Mouse (Mus musculus): ENCODE results near the gene Cryab. TPM values are rescaled to one million over a fixed set of nuclear protein-coding genes. Genes with fewer than 3 reads are reported as not detected.
A peak's percentile ranks its signal among the peaks of the same experiment; 100 is the strongest.

Gene Cryab
- polyA plus RNA-seq, 1 experiment, result 145 TPM

DNA sequence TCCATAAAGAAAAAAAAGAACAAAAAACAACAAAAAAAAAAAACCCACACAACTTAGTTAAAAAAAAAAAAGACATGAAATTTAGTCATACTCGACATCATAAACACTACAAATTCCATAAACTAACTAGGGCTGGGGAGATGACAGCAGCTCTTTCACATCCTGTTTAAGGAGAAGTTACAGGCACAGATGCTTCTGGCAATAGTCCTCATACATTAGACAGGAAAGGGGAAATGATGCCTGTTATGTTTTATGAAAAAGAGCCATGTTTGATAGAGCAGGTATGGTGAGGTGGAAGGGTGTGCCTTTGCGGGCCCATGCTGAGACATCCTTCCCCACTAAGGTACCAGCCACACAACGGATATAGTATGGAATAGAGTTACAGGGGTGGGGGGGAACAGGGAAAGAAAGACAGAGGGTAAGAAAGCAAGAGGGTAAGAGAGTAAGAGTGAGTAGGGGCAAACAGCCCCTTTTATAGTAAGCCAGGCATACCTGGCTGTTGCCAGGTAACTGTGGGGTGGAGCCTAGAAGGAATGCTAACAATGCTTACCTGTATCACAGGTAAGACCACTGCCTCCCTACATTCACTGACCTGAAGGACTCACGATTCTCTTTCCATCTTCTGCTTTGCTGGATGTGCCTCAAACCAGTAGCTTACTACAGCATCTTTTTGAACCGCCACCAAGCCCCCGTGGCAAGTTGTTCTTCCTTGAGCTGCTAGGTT, 10.6 kb downstream of the Cryab start:
- Histone ChIP-seq H3K27ac (replicated peaks; ENCODE audit: low read depth, low read length) (no peak overlapping the region), H3K4me1 (ENCODE audit: control insufficient read depth, insufficient read depth, insufficient read length, low read length) (no peaks in the 10 kb centered on the region), H3K4me3 (ENCODE audit: insufficient read depth, low read depth, low read length) (no peak overlapping the region)

DNA sequence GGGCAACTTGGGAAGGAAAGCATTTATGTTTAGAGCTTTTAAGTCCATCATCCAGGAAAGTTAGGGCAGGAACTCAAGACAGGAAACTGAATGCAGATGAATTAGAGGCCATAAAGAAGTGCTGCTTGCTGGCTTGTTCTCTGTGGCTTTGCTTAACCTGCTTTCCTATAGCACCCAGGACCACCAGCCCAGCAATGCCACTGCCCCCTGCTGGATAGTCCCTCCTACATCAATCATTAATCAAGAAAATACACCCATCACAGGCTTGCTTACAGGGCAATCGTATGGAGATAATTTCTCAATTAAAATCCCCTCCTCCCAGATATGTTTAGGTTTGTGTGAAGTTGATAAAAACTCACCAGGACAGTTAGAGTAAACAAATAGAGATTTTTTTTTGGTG, 12.2 kb downstream of the Cryab start:
- no peaks in the 10 kb centered on the region for H3K4me1 ChIP-seq (ENCODE audit: control insufficient read depth, insufficient read depth, insufficient read length, low read length)
- H3K4me3 ChIP-seq (ENCODE audit: insufficient read depth, low read depth, low read length), result no peak overlapping the region
- H3K27ac ChIP-seq (replicated peaks; ENCODE audit: low read depth, low read length), result no peak overlapping the region

DNA sequence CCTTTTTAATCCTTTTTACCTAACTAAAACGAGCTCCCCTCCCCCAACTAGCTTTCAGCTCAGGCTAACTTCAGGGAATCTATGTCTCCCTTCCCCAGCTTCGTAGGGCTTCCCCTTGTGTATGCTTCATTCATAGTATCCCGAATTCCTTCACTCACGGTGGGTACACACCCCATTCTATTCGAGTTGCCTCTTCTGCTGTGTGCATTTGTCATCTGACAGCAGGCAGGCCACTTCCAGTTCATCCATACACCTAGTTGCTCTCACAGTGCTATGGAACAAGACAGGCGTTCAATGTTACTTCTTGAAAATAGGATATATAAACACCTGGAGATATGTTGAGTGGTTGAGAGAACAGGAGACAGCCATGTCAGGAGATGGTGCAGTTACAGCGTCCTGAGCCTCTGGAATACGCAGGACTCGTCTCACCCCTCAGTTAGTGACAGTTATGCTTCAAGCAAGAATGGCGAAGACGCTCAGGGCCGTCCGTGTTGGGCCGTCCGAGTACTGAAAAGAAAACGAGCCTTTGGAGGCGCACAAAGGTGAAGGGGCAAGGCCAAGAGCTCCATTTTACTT, 16.5 kb downstream of the Cryab start:
- peak overlapping the region; percentile 68 for H3K4me3 ChIP-seq (ENCODE audit: insufficient read depth, low read depth, low read length)
- H3K27ac ChIP-seq (replicated peaks; ENCODE audit: low read depth, low read length), result peak overlapping the region; percentile 79
- H3K4me1 ChIP-seq (ENCODE audit: control insufficient read depth, insufficient read depth, insufficient read length, low read length), result no peaks in the 10 kb centered on the region

DNA sequence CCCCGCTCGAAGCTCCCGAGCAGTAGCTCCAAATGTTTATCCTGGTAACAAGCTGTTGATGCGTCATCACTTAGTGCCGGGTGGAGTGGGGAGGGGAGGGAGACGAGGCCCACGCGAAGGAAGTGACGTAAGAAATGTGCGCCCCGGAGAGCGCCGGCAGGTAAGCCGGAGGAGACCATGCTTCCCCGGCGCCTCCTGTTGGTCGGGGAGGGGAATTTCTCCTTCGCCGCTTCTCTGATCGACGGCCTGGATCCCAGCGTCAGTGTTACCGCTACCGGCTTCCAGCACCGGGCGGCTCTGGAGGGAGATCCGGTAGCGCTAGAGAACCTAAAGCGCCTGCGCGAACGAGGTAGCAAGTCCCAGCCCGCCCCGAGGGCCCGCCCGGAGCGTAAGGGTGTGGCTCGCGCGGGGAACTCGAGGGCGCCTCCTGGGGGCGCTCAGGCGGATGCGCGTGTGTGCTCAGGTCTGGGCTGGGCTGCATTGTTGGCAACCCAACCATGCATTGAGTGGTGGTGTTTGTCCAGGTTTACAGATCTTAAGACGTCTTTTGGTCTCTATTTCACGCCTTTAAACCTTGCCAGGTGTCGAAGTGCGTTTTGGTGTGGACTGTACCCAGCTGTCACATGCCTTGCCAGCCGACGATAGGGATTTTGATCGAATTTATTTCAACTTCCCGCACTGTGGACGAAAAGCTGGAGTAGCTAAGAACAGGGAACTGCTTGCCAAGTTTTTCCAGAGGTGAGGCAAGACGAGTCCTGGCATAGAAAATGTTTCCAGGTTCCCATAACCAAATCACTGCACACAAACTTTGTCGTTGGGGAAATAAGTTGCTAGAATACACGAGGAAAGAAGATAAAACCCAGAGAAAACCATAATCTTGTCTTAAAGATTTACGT, 17.2 kb downstream of the Cryab start, which contains the start of gene Fdxacb1:
Gene Fdxacb1 (plus strand): TSS at position 130 of the 896 bp plus-strand sequence.
- no peaks in the 10 kb centered on the region for H3K4me1 ChIP-seq (ENCODE audit: control insufficient read depth, insufficient read depth, insufficient read length, low read length)
- H3K27ac ChIP-seq (replicated peaks; ENCODE audit: low read depth, low read length), result peak within 1 kb of the TSS; percentile 94
- H3K4me3 ChIP-seq (ENCODE audit: insufficient read depth, low read depth, low read length), result peak within 1 kb of the TSS; percentile 77

DNA sequence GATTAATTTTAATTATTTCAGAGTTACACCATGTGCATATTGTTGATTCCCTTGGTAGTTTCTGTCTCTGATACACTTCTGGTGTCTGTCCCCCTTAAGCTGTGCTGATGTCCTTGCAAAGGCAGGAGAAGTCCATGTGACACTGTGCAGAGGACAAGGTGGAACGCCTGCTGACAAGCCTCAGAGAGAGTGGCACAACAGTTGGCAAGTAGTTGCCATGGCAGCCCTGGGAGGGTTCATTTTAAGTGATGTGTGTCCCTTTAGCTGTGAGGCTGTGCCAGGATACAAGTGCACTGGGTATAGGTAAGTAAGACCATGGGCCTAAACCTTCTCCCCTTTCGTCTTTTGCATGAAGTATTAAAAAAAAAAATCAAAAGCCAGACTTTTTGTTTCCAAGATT, 18.9 kb downstream of the Cryab start:
- Histone ChIP-seq H3K27ac (replicated peaks; ENCODE audit: low read depth, low read length) (no peak overlapping the region), H3K4me1 (ENCODE audit: control insufficient read depth, insufficient read depth, insufficient read length, low read length) (no peaks in the 10 kb centered on the region), H3K4me3 (ENCODE audit: insufficient read depth, low read depth, low read length) (no peak overlapping the region)

DNA sequence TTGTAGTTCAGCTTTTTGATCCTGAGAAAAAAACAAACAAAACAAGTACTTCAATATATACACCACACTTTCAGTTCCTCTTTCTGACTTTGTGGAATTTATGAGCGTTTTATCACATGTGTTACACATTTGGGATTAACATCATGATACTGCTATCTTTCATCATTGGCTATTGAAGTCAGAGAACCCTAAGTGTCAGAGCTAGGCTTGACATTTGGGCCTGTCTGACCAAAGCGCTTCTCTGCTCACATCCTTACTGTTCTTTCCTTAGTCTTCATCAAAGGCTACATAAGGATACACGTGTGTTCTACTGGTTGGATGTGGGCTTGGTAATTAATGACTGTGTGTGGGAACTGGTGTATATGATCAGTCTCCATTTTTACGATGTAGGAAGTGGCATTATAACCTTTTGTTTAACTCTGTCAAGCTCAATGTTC, 22.9 kb downstream of the Cryab start:
- no peaks in the 10 kb centered on the region for H3K4me1 ChIP-seq (ENCODE audit: control insufficient read depth, insufficient read depth, insufficient read length, low read length)
- H3K27ac ChIP-seq (replicated peaks; ENCODE audit: low read depth, low read length), result no peak overlapping the region
- no peak overlapping the region for H3K4me3 ChIP-seq (ENCODE audit: insufficient read depth, low read depth, low read length)

DNA sequence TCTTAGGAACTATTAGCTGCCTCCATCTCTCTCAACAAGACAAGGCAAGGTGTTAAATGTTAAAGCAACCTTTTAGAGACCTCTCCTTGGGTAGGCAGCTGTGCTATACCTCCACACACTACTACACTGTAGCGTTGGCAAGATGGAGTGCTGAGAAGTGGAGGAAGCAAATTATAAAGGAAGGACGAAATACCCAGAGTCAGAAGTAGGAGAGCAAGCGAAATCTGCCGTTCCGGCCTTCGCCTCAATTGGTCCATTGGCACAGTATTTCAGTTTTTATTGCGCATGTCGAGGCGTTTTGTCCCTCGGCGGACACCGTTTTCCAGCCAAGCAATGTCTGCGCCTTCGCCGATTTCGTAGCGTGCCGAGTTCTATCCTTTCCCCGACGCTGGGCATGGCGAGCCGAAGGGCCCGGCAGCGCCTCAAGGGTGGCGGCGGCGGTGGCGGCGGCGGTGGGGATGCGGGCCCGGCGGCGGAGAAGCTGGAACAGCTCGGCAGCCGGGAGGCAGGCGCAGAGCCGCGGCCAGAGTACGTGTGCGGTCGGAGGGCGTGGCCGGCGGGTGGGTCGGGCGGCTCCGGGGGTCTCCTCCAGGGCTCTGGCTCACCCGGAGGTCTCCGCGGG, 24.0 kb downstream of the Cryab start, which contains the start of the genes Alg9 and 1110032A03Rik:
Gene Alg9 (plus strand): TSS at position 29 of the 622 bp plus-strand sequence.
Gene 1110032A03Rik (minus strand): TSS at position 530 of the 622 bp plus-strand sequence.
- H3K27ac ChIP-seq (replicated peaks; ENCODE audit: low read depth, low read length), result peak within 1 kb of the TSS; percentile 51

DNA sequence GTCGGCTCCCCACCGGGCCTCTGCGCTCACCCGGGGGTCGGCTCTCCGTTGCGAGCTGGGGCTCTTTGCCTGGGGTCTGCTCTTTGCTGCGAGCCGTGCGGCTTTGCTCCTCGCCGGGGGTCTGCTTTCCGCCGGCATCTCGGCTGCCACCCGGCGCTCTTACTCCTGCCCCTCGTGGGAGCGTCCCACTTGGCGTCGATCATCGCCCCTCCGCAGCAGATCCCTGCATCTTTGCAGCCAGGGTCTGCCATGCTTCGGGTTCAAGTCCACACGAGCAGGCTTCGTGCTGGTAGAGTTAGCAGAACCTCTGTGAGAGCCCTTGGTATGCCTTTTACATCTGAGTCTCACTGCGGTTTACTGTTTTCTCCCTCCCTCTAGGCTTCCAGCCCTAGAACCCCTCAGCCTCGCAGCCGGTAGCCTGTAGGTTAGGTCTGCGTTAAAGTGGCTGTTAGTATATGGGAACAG, 24.6 kb downstream of the Cryab start:
- peak overlapping the region; percentile 67 for H3K4me3 ChIP-seq (ENCODE audit: insufficient read depth, low read depth, low read length)
- no peaks in the 10 kb centered on the region for H3K4me1 ChIP-seq (ENCODE audit: control insufficient read depth, insufficient read depth, insufficient read length, low read length)
- no peak overlapping the region for H3K27ac ChIP-seq (replicated peaks; ENCODE audit: low read depth, low read length)

More for the DNA sequence above, 24.0 kb downstream of the Cryab start, which contains the start of the genes Alg9 and 1110032A03Rik:
- H3K4me1 ChIP-seq (ENCODE audit: control insufficient read depth, insufficient read depth, insufficient read length, low read length), result no peaks in the 10 kb centered on the region
- peak within 1 kb of the TSS; percentile 67 for H3K4me3 ChIP-seq (ENCODE audit: insufficient read depth, low read depth, low read length)

DNA sequence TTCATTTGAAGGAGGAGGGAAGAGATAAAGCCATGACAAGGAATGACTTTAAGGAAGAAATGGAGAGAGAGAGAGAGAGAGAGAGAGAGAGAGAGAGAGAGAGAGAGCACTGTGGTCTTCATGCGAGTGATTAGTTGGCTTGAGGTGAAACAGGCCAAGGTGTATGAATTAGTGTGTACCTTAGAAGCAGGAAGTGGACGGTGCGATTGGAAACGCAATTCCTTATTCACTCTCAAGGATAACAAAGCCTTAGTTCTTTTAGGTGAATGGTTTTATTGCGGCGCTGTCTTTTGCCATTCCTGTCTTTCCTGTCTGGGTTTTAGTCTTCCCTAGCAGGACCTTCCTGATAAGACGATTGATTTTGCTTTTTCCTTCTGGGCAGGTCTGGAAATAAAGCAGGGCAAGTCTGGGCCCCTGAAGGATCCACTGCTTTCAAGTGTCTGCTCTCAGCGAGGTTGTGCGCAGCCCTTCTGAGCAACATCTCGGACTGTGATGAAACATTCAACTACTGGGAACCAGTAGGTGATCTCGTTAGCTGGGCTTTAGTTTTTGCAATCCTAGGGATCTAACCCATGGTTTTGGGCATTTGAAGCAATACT, 25.1 kb downstream of the Cryab start:
- peak overlapping the region; percentile 67 for H3K4me3 ChIP-seq (ENCODE audit: insufficient read depth, low read depth, low read length)
- H3K4me1 ChIP-seq (ENCODE audit: control insufficient read depth, insufficient read depth, insufficient read length, low read length), result no peaks in the 10 kb centered on the region
- no peak overlapping the region for H3K27ac ChIP-seq (replicated peaks; ENCODE audit: low read depth, low read length)

DNA sequence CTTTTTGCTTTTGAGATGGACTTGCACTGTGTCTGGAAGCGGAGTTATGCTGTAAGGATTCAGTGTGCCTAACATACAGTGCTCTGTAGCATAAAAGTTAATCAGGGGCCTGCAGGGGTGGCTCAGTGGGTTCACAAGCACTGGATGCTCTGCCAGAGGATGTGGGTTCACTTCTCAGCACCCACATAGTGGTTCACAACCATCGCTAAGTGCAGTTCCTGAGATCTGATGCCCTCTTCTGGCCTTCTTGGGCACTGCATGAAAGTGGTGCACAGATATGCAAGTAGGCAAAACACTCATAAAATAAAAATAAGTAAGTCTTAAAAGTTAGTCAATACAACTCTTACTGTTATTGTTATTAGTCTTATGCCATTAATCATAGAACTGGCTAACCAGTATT, 31.0 kb downstream of the Cryab start:
- H3K4me3 ChIP-seq (ENCODE audit: insufficient read depth, low read depth, low read length), result no peak overlapping the region
- H3K27ac ChIP-seq (replicated peaks; ENCODE audit: low read depth, low read length), result no peak overlapping the region
- no peaks in the 10 kb centered on the region for H3K4me1 ChIP-seq (ENCODE audit: control insufficient read depth, insufficient read depth, insufficient read length, low read length)

DNA sequence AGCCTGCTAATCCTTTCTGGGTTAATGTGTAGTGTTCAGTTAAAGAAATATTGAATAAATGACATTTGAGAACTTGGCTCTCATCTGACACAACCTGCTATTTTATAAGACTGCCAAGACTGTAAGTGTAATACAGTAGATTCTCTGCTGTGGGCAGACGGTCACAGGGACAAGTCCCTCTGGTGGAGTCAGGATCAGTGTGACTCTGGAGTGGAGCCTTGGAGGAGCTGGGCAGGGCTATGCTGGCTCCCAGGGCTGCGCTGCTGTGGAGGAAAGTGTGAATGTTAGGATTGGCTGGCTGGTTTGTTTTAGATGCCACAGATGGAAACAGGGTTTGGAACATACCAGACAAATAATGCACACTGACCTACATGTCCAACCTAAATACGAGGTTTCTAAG, 44.1 kb downstream of the Cryab start:
- H3K27ac ChIP-seq (replicated peaks; ENCODE audit: low read depth, low read length), result no peak overlapping the region
- H3K4me1 ChIP-seq (ENCODE audit: control insufficient read depth, insufficient read depth, insufficient read length, low read length), result peaks cover 12% of the 10 kb centered on the region
- no peak overlapping the region for H3K4me3 ChIP-seq (ENCODE audit: insufficient read depth, low read depth, low read length)

DNA sequence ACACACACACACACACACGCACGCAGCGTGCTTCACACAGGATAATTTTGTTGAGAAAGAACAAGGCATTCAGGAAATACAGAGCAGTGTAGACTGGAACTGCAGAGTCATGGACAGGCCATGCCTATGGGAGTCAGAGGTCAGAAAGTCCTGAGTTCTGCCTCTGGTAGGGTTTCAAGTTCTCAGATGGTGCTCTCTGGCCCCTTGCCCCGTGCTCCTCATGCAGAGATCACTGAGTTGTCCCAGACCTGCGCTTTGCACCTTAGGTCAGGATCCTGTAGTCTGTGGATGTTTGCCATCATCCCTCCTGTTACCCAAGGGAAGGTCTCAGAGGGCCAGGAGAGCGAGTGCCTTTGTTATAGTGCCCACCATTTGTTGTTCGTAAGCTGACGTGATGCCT, 45.7 kb downstream of the Cryab start:
- Histone ChIP-seq H3K4me1 (ENCODE audit: control insufficient read depth, insufficient read depth, insufficient read length, low read length) (peaks cover 12% of the 10 kb centered on the region), H3K4me3 (ENCODE audit: insufficient read depth, low read depth, low read length) (no peak overlapping the region), H3K27ac (replicated peaks; ENCODE audit: low read depth, low read length) (peak overlapping the region; percentile 87)

DNA sequence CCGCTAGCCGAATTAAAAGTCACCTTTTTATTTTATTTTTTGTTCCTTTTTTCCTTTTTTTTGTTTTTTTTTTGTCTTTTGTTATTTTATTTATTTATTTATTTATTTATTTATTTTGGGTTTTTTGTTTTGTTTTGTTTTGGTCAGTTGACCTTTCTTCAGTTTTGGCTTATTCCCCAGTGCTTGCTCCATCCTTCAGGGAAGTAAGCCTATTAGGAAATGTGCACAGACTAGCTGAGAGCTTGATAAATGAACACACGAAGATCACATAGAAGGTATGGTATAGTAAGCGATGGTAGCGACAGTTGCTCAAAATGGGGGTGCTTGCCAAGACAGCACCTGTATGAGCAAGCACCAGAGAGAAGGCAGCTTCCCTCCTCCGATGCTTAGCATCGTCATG, 46.5 kb downstream of the Cryab start:
- Histone ChIP-seq H3K27ac (replicated peaks; ENCODE audit: low read depth, low read length) (peak overlapping the region; percentile 98), H3K4me1 (ENCODE audit: control insufficient read depth, insufficient read depth, insufficient read length, low read length) (peaks cover 12% of the 10 kb centered on the region), H3K4me3 (ENCODE audit: insufficient read depth, low read depth, low read length) (no peak overlapping the region)

DNA sequence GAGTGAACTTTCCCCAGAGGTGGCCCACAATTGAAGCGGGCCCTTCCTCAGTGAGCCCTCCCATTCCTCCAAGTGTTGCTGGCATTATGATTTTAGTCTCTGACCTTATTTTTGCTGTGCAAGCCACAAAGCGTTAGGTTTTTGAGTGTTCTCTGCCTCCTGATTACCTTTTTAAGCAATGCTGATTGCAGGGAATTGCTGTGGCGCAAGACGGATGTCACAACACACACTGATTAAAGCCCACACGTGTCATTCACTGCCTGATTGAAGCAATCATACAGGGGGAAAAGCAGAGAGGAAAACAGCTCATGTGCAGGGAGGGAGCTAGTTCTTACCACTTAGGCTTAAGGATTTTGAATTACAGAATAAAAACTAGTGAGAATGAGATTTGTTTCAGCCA, 47.2 kb downstream of the Cryab start:
- H3K27ac ChIP-seq (replicated peaks; ENCODE audit: low read depth, low read length), result peak overlapping the region; percentile 98

More for the DNA sequence above, 47.2 kb downstream of the Cryab start:
- Histone ChIP-seq H3K4me3 (ENCODE audit: insufficient read depth, low read depth, low read length) (no peak overlapping the region), H3K4me1 (ENCODE audit: control insufficient read depth, insufficient read depth, insufficient read length, low read length) (peaks cover 14% of the 10 kb centered on the region)

All from brown adipose tissue, adult 24 weeks (tissue).